Mouse (Mus musculus) liver, embryonic 14.5 days (tissue): Measurements from ENCODE around the gene Cks1brt. TPM values are rescaled to one million over a fixed set of nuclear protein-coding genes. Genes with fewer than 3 reads are reported as not detected.
"Not testable (repeated sequence)": the region's sequence is repeated elsewhere in the genome, so short reads cannot be mapped to it uniquely, and the experiment has no call there.

ENCODE experiments used
- ATAC-seq: fragments of 200-750 bp; cut with Nextera tagmentation; 2 replicates; pipeline ENCODE4 v1.8.0; 2017; ENCODE audit warnings: moderate number of reproducible peaks, mild to moderate bottlenecking, moderate library complexity; ENCODE audit not compliant: insufficient read depth
- DNase-seq, 3 experiments: peaks; one replicate each; pipeline ENCODE4 v3.0.0-alpha.2; 2012 to 2013; ENCODE audit warnings: low read depth in 3 of 3, low spot score in 3 of 3
- H3K27ac ChIP-seq: fragments of 300-500 bp; sonication (generic); 2 replicates; pipeline ENCODE4 v1.5.1; 2014; ENCODE audit warnings: moderate library complexity, mild to moderate bottlenecking, control low read depth, inconsistent platforms
- H3K27me3 ChIP-seq: fragments of 300-500 bp; sonication (generic); 2 replicates; pipeline ENCODE4 v1.6.1; 2014; ENCODE audit warnings: mild to moderate bottlenecking, low read length, moderate library complexity; ENCODE audit not compliant: control insufficient read depth, insufficient read depth
- H3K36me3 ChIP-seq: fragments of 300-500 bp; sonication (generic); replicated peaks from 2 replicates; pipeline ENCODE4 v1.6.1; 2014; ENCODE audit warnings: low read depth; ENCODE audit not compliant: control insufficient read depth, insufficient read depth
- H3K4me1 ChIP-seq, 2 experiments: fragments of 200-500 bp in 1 of 2; fragments of 300-500 bp in 1 of 2; sonication (generic) in 1 of 2; replicated peaks; 2 replicates each; pipeline ENCODE4 v1.6.1; 2012 to 2014; ENCODE audit warnings: antibody characterized with exemption in 1 of 2, inconsistent platforms in 1 of 2, low read length in 1 of 2; ENCODE audit not compliant: control insufficient read depth in 2 of 2, insufficient read depth in 2 of 2
- H3K4me2 ChIP-seq: fragments of 300-500 bp; sonication (generic); 2 replicates; pipeline ENCODE4 v1.6.1; 2014; ENCODE audit warnings: low read depth, mild to moderate bottlenecking, control low read depth, moderate library complexity
- H3K4me3 ChIP-seq, 2 experiments: fragments of 200-500 bp in 1 of 2; fragments of 300-500 bp in 1 of 2; sonication (generic) in 1 of 2; 2 replicates each; pipeline ENCODE4 v1.5.1; 2012 to 2014; ENCODE audit warnings: low read depth in 2 of 2, low read length in 2 of 2, mild to moderate bottlenecking in 2 of 2, control low read depth in 1 of 2, inconsistent platforms in 1 of 2, moderate library complexity in 1 of 2; ENCODE audit not compliant: insufficient read depth in 1 of 2
- H3K9ac ChIP-seq: fragments of 300-500 bp; sonication (generic); replicated peaks from 2 replicates; pipeline ENCODE4 v1.6.1; 2014; ENCODE audit warnings: mild to moderate bottlenecking, control low read depth, moderate library complexity
- H3K9me3 ChIP-seq: fragments of 300-500 bp; sonication (generic); 2 replicates; pipeline ENCODE4 v1.6.1; 2016; ENCODE audit warnings: low read length, mixed read lengths; ENCODE audit not compliant: control insufficient read depth
- CTCF ChIP-seq: IDR thresholded peaks from 2 replicates; pipeline ENCODE4 v1.5.1; 2016; ENCODE audit warnings: antibody characterized with exemption, low read depth, control low read depth
- EP300 ChIP-seq: IDR thresholded peaks from 2 replicates; pipeline ENCODE4 v1.6.1; 2016; ENCODE audit warnings: antibody characterized with exemption, low read depth
- WGBS: fragments of 180-500 bp; shearing (Covaris S2); extraction: QIAGEN DNeasy Blood & Tissue Kit; methylation state at CpG from one replicate; pipeline ENCODE4 v1.1.7; 2014; ENCODE audit not compliant: insufficient replicate concordance; 5-methylcytosine and 5-hydroxymethylcytosine counted together
- polyA plus RNA-seq, 2 experiments: library from polyadenylated mRNA; depleted of rRNA in 1 of 2; stranded (reverse) in 1 of 2; unstranded in 1 of 2; fragments of >200 nt; fragmentation: Nextera tagmentation in 1 of 2; extraction: Ambion mirVana in 1 of 2; gene quantifications; 2 replicates each; pipeline versions ENCODE4 v1.2.1 to v1.2.3; 2012 to 2014

Gene Cks1brt
- not detected in 2 replicates for polyA plus RNA-seq (2012; rRNA removed)
- polyA plus RNA-seq (2014; fragmentation: Nextera tagmentation; extraction: Ambion mirVana), result not detected in 2 replicates

DNA sequence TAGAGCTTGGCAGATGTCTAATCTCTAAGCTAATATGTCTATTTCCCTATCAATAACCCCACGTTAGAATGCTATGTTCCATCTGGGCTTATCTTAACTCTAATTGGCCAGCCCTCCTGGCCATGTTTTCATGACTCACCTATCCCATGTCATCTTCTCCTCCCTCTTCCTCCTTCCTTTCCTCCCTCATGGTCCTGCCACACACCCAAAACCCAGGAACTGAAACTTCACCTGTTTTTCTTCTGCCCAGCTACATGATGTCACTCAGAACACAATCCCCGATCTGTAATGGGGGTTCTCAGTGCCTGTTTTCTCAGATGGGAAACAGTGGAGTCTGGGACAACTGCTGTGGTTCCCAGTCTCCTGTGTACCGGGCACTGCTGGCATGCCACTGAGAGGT is at the start of gene Cks1brt:
Gene Cks1brt, plus strand, starts transcription at position 301 of the 400 bp plus-strand sequence.
- Histone ChIP-seq H3K4me1 (no peaks in the 10 kb centered on the region), H3K36me3 (no peaks in the 10 kb centered on the region), H3K4me2 (no peak within 1 kb of the TSS), H3K27me3 (no peaks in the 10 kb centered on the region), H3K4me3 (no peak within 1 kb of the TSS), H3K9me3 (peaks cover 2% of the 10 kb centered on the region; the same call in 1 of the 2 replicates), H3K9ac (no peak within 1 kb of the TSS), H3K27ac (no peak within 1 kb of the TSS)
- no peak for ATAC-seq
- 50% methylated on average over 3 of the region's 3 CpGs for WGBS
- no peak for DNase-seq
- no peak for TF ChIP-seq EP300
- TF ChIP-seq CTCF, result no peak

DNA sequence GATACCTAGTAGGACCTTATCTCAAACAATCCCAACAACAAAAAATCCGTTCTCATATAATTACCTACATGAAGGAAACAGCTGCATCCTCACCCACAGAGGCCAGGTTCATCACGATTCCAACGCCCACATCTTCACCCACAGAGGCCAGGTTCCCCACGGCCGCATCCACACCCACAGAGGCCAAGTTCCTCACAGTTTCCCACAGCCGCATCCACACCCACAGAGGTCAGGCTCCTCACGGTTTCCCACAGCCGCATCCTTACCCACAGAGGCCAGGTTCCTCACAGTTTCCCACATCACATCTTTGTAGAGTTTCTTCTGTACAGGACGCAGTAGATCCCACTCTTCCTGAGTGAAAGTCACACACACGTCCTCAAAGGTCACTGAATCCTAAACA is 38.5 kb upstream of the Cks1brt start:
- ATAC-seq, result no peak
- Histone ChIP-seq H3K27me3 (no peaks in the 10 kb centered on the region), H3K4me1 (0 out of 4 replicates have a peak, but pooled peaks cover 0 to 3% of the 10 kb centered on the region in 2 experiments), H3K4me3 (no peak overlapping the region), H3K4me2 (no peak overlapping the region), H3K36me3 (no peaks in the 10 kb centered on the region; the same call in 1 of the 2 replicates), H3K9me3 (no peaks in the 10 kb centered on the region), H3K27ac (no peak overlapping the region), H3K9ac (no peak overlapping the region)
- DNase-seq, result no peak
- WGBS, result 74% methylated on average over 10 of the region's 10 CpGs
- TF ChIP-seq EP300, result no peak
- no peak for TF ChIP-seq CTCF

DNA sequence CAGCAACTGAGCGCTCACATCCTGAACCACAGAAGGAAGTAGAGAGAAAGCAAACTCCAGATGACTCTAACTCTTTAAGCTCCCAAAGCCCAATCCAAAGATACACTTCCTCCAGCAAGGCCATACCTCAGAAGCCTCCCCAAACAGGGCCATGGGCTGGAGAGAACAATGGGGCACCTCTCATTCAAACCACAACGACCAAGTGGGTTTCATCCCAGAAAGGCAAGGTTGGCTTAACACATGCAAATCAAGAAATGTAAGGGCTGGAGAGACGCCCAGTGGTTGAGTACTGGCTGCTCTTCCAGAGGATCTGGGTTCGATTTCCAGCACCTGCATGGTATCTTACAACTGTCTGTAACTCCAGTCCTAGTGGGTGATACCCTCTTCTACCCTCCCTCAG is 36.2 kb upstream of the Cks1brt start:
- Histone ChIP-seq H3K4me3 (no peak overlapping the region), H3K27me3 (no peaks in the 10 kb centered on the region; the same call in none of the 2 replicates), H3K27ac (no peak overlapping the region), H3K9ac (no peak overlapping the region), H3K4me1 (0 out of 4 replicates have a peak, but pooled peaks cover 0 to 3% of the 10 kb centered on the region in 2 experiments), H3K9me3 (no peaks in the 10 kb centered on the region), H3K4me2 (no peak overlapping the region), H3K36me3 (no peaks in the 10 kb centered on the region; the same call in 1 of the 2 replicates)
- no peak for DNase-seq
- 34% methylated on average over 4 of the region's 4 CpGs for WGBS
- ATAC-seq, result no peak
- no peak for TF ChIP-seq CTCF
- no peak for TF ChIP-seq EP300

DNA sequence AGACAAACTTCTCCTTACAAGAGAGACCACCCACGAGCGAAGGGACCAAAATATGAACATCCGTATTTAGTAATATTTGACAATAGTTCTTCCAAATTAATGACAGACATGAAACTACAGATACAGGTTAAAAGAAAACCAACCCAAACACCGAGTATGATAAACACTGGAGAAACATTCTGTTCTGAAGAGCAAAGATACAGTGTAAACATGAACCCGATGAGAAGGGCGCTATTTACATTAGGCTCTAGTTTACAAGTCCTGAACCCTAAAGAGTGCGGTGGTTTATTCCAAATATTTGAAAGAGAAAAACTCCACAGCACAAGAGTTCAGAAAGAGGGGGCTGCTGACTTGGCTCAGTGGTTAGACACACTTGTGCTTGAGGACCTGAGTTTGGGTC is 34.7 kb upstream of the Cks1brt start:
- Histone ChIP-seq H3K4me3 (no peak overlapping the region), H3K27ac (no peak overlapping the region), H3K4me1 (0 out of 4 replicates have a peak, but pooled peaks cover 0 to 3% of the 10 kb centered on the region in 2 experiments), H3K9me3 (no peaks in the 10 kb centered on the region), H3K27me3 (no peaks in the 10 kb centered on the region; the same call in none of the 2 replicates), H3K9ac (no peak overlapping the region), H3K4me2 (0 out of 2 replicates have a peak overlapping the region, but pooled peaks have one; percentile 11), H3K36me3 (no peaks in the 10 kb centered on the region)
- no peak for ATAC-seq
- WGBS, result 61% methylated on average over 7 of the region's 7 CpGs
- DNase-seq, result no peak
- TF ChIP-seq EP300 (no peak), CTCF (no peak)

DNA sequence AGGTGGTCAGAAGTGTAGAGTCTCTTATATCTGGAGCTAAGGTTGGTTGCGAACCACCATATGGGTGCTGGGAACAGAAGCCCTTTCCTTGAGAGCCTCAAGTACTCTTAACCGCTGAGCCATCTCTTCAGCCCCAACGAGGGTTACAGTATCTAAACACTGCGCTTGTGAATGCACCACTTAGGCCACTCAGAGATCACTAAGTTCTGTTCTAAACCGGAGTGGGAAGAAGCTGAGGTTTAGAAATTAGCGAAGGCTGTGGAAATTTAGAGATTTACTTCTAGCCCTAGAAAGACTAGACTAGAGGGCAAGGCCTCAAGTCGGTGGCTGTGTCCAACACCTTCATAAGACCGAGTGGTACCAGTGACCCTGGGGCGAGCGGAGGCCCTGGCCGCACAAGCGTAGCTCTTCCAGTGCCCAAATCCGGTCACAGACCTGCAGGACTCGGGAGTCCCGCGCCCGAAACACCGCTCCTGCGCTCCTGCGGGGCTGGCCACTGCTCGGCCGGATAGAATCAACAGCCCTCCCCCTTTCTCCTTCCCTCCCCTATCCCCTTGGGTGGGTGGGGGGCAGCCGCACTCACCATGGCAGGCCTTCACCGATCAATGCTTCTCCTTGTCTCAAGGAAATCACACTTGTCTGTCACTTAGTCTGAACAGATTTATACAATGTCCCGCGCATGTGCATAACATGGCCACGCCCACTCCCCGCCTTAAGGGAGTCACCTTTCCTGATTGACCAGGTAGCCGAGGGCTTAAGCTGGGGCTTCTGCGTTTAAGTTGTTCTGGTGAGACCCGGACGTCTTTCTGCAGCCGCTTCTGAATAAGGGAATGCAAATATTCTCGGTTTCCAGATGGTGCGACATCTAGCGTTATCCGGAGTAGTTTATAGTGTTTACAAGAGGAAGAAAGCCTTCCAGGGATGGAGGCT is 32.4 kb upstream of the Cks1brt start:
- 10% methylated on average over 37 of the region's 37 CpGs for WGBS
- H3K4me3 ChIP-seq, result peak overlapping the region; percentile 51 to 59
- TF ChIP-seq CTCF (peak; percentile 16; the same call in 1 of the 2 replicates), EP300 (no peak)
- peak in 1 of 3 experiments; percentile 30 for DNase-seq
- peak overlapping the region; percentile 40; the same call in 1 of the 2 replicates for H3K9ac ChIP-seq
- no peak overlapping the region for H3K27ac ChIP-seq
- H3K4me1 ChIP-seq, result 0 out of 4 replicates have a peak, but pooled peaks cover 0 to 3% of the 10 kb centered on the region in 2 experiments
- no peaks in the 10 kb centered on the region for H3K9me3 ChIP-seq
- ATAC-seq, result peak; percentile 35; the same call in 1 of the 2 replicates
- peak overlapping the region; percentile 50 for H3K4me2 ChIP-seq
- no peaks in the 10 kb centered on the region for H3K36me3 ChIP-seq
- H3K27me3 ChIP-seq, result no peaks in the 10 kb centered on the region; the same call in none of the 2 replicates

DNA sequence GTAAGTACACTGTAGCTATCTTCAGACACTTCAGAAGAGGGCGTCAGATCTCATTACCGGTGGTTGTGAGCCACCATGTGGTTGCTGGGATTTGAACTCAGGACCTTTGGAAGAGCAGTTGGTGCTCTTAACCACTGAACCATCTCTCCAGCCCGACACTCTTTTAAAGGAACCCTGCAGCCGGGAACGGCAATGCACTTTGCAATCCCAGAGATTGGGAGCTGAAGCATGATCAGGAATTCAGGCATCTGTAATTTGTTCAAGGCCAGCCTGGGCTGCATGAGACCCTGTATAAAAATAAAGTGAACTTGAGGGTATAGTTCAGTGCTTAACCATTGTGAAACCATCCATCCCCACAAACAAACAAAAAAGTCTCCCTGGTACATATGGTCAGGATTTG is 31.5 kb upstream of the Cks1brt start:
- H3K36me3 ChIP-seq, DNase-seq, H3K4me1 ChIP-seq, H3K4me3 ChIP-seq, H3K27ac ChIP-seq, H3K9ac ChIP-seq, H3K4me2 ChIP-seq, H3K9me3 ChIP-seq, H3K27me3 ChIP-seq, ATAC-seq: not testable (repeated sequence)
- 62% methylated on average over 5 of the region's 5 CpGs for WGBS
